Mouse (Mus musculus) forebrain, postnatal 0 days (tissue): ENCODE measurements at regions not wholly inside any gene's neighbourhood (a gene's known extent, or its start where the extent isn't known, plus 50 kb on each side); places are given as distances from the start of the nearest gene placed in this dataset.

ENCODE experiments used
- ATAC-seq: fragments of 200-750 bp; cut with Nextera tagmentation; 2 replicates; pipeline ENCODE4 v1.8.0; 2017; ENCODE audit warnings: mild to moderate bottlenecking, moderate library complexity
- DNase-seq: peaks from one replicate; pipeline ENCODE4 v3.0.0-alpha.2; 2015
- H3K27ac ChIP-seq: fragments of 300-500 bp; sonication (generic); 2 replicates; pipeline ENCODE4 v1.5.1; 2014; ENCODE audit warnings: low read depth, mild to moderate bottlenecking, antibody characterized with exemption, low read length, moderate library complexity, mixed read lengths
- H3K27me3 ChIP-seq: fragments of 300-500 bp; sonication (generic); 2 replicates; pipeline ENCODE4 v1.6.1; 2014; ENCODE audit warnings: mild to moderate bottlenecking, low read length, mixed read lengths; ENCODE audit not compliant: insufficient read depth
- H3K36me3 ChIP-seq: fragments of 300-500 bp; sonication (generic); 2 replicates; pipeline ENCODE4 v1.6.1; 2014; ENCODE audit warnings: mild to moderate bottlenecking, moderate library complexity; ENCODE audit not compliant: insufficient read depth
- H3K4me1 ChIP-seq: fragments of 300-500 bp; sonication (generic); 2 replicates; pipeline ENCODE4 v1.6.1; 2014; ENCODE audit warnings: antibody characterized with exemption; ENCODE audit not compliant: insufficient read depth
- H3K4me2 ChIP-seq: fragments of 300-500 bp; sonication (generic); 2 replicates; pipeline ENCODE4 v1.6.1; 2014; ENCODE audit warnings: low read depth, mild to moderate bottlenecking, moderate library complexity
- H3K4me3 ChIP-seq: fragments of 300-500 bp; sonication (generic); 2 replicates; pipeline ENCODE4 v1.5.1; 2014; ENCODE audit warnings: low read depth, low read length, mixed read lengths
- H3K9ac ChIP-seq: fragments of 300-500 bp; sonication (generic); 2 replicates; pipeline ENCODE4 v1.6.1; 2014; ENCODE audit warnings: mild to moderate bottlenecking
- H3K9me3 ChIP-seq: fragments of 300-500 bp; sonication (generic); 2 replicates; pipeline ENCODE4 v1.6.1; 2016; ENCODE audit warnings: low read length
- CTCF ChIP-seq: sonication (generic); IDR thresholded peaks from 2 replicates; pipeline ENCODE4 v1.5.1; 2016; ENCODE audit warnings: antibody characterized with exemption, control low read depth, low read depth
- WGBS: fragments of 180-500 bp; shearing (Covaris S2); extraction: QIAGEN DNeasy Blood & Tissue Kit; methylation state at CpG from one replicate; pipeline ENCODE4 v1.1.7; 2014; 5-methylcytosine and 5-hydroxymethylcytosine counted together

GRCm38 (mm10) chr8:41964088-41964487, 547.2 kb upstream of the Frg1 start:
- H3K4me2 ChIP-seq = no peak overlapping the region
- DNase-seq (no peak), ATAC-seq (no peak)
- no peaks in the 10 kb centered on the region for H3K9me3 ChIP-seq
- TF ChIP-seq CTCF = no peak
- no peaks in the 10 kb centered on the region for H3K36me3 ChIP-seq
- no peaks in the 10 kb centered on the region for H3K27me3 ChIP-seq
- no peak overlapping the region for H3K9ac ChIP-seq
- H3K4me3 ChIP-seq = no peak overlapping the region
- H3K4me1 ChIP-seq = no peaks in the 10 kb centered on the region
- no peak overlapping the region for H3K27ac ChIP-seq

- no peaks in the 10 kb centered on the region for H3K36me3 ChIP-seq
- DNase-seq (no peak), ATAC-seq (peak; percentile 90; the same call in 1 of the 2 replicates)
- WGBS = 75% methylated on average over 1 of the region's 1 CpGs
- H3K4me2 ChIP-seq = no peak overlapping the region
- no peak overlapping the region for H3K9ac ChIP-seq
- no peaks in the 10 kb centered on the region for H3K27me3 ChIP-seq
- H3K9me3 ChIP-seq = no peaks in the 10 kb centered on the region
- H3K4me3 ChIP-seq = no peak overlapping the region
- no peak overlapping the region for H3K27ac ChIP-seq
- no peaks in the 10 kb centered on the region for H3K4me1 ChIP-seq
- no peak for TF ChIP-seq CTCF
Observed at GRCm38 (mm10) chr8:41956878-41957277, 540.0 kb upstream of the Frg1 start.

DNA sequence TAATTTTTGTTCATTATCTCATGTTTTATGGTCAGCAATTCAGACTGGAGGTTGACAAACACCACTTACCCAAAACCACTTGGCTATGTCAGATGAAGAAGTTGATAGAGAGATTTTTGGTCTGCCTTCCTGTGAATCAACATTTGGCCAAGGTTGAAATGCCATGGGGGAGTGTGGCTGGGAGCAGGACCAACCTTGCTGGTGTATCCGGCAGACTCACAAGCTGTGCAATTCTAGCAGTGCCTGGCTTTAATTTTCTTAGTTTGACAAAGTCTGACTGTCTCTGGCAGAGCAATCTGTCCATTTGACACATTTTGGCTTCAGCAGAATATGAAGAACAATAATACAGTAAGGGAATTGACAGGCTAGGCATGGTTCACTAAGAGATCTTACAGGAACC, 533.9 kb upstream of the Frg1 start:
- H3K27me3 ChIP-seq = no peaks in the 10 kb centered on the region
- no peak overlapping the region for H3K4me3 ChIP-seq
- H3K4me1 ChIP-seq = no peaks in the 10 kb centered on the region
- ATAC-seq (peak; percentile 29; the same call in 1 of the 2 replicates), DNase-seq (peak; percentile 9)
- H3K27ac ChIP-seq = no peak overlapping the region
- H3K36me3 ChIP-seq = no peaks in the 10 kb centered on the region
- no peak overlapping the region for H3K9ac ChIP-seq
- no peaks in the 10 kb centered on the region for H3K9me3 ChIP-seq
- no peak for TF ChIP-seq CTCF
- no peak overlapping the region for H3K4me2 ChIP-seq
- 44% methylated on average over 1 of the region's 1 CpGs for WGBS

- DNase-seq (no peak), ATAC-seq (no peak)
- H3K4me2 ChIP-seq = no peak overlapping the region
- H3K4me3 ChIP-seq = no peak overlapping the region
- WGBS = 84% methylated on average over 4 of the region's 4 CpGs
- H3K9me3 ChIP-seq = no peaks in the 10 kb centered on the region
- H3K9ac ChIP-seq = no peak overlapping the region
- no peaks in the 10 kb centered on the region for H3K27me3 ChIP-seq
- H3K36me3 ChIP-seq = no peaks in the 10 kb centered on the region
- no peaks in the 10 kb centered on the region for H3K4me1 ChIP-seq
- H3K27ac ChIP-seq = no peak overlapping the region
- TF ChIP-seq CTCF = no peak
Observed at GRCm38 (mm10) chr8:41939298-41939697, 522.4 kb upstream of the Frg1 start.

GRCm38 (mm10) chr8:41921106-41921505, 504.2 kb upstream of the Frg1 start:
- TF ChIP-seq CTCF = no peak
- H3K27me3 ChIP-seq = no peaks in the 10 kb centered on the region
- H3K4me1 ChIP-seq = peaks cover 6% of the 10 kb centered on the region
- no peak overlapping the region for H3K4me3 ChIP-seq
- WGBS = 28% methylated on average over 7 of the region's 7 CpGs
- no peak overlapping the region for H3K9ac ChIP-seq
- H3K9me3 ChIP-seq = no peaks in the 10 kb centered on the region
- DNase-seq = peak; percentile 50
- peak overlapping the region; percentile 14; the same call in 1 of the 2 replicates for H3K4me2 ChIP-seq
- H3K27ac ChIP-seq = peak overlapping the region; percentile 5; the same call in 1 of the 2 replicates
- H3K36me3 ChIP-seq = no peaks in the 10 kb centered on the region
- ATAC-seq = peak; percentile 47

DNA sequence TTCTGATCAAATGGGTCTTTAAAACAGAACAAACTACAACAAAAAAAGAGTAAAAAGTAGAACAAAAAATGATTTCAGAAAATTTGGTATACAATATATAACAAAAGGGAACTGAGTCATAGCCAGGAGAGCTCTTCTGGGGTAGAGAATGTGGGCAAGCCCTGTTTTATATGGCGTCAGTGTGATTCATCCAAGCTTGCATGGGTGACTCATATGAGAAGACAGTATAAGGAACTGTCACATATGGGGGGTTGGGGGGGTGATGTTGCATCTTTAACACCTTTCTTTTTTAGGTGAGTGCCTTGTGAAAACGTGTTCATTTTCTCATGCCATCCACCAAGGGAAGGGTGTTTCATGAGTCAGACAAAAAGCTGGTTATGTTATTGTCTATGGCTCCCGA, 503.7 kb upstream of the Frg1 start:
- Histone ChIP-seq H3K9ac (no peak overlapping the region), H3K27me3 (no peaks in the 10 kb centered on the region), H3K27ac (no peak overlapping the region), H3K4me2 (no peak overlapping the region), H3K4me1 (peaks cover 6% of the 10 kb centered on the region), H3K36me3 (no peaks in the 10 kb centered on the region), H3K4me3 (no peak overlapping the region), H3K9me3 (no peaks in the 10 kb centered on the region)
- DNase-seq (no peak), ATAC-seq (no peak)
- WGBS = 83% methylated on average over 3 of the region's 3 CpGs
- TF ChIP-seq CTCF = no peak

DNA sequence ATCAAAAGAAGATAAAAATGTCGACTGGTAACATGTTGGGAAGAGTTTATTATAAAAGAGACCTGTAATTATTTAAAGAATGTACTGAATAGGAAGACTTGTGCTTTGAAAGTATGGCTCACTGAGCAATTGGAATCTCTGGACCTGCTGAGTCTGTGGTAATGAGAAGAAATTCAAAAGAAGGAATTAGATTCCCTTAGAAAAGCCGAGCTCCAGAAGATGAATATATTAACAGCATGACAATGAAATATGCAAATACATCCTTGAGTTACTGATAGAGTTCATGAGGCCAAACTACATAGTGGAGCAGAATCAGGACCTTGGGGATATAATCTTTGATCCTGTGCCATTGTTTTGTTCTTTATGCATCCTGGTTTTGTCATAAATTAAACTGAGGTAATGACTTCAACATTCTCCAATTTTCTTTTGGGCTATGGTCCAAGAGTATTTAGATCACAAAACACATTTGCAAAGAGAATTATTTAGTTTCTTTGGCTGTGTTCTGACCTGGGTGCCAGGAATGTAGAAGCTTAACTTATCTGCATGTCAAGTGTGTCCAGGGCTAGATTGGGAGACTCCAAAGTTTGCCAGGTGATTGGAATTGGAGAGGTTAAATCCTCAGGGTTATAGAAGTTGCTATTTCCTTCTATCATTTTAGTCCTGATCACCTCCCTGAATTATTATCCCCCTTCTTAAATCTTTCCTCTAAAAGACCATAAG, 461.3 kb upstream of the Frg1 start:
- Histone ChIP-seq H3K27me3 (no peaks in the 10 kb centered on the region), H3K4me1 (no peaks in the 10 kb centered on the region), H3K27ac (no peak overlapping the region), H3K9me3 (no peaks in the 10 kb centered on the region), H3K9ac (no peak overlapping the region), H3K4me2 (no peak overlapping the region), H3K36me3 (no peaks in the 10 kb centered on the region), H3K4me3 (no peak overlapping the region)
- WGBS = 4% methylated on average over 2 of the region's 2 CpGs
- peak; percentile 40 for ATAC-seq
- no peak for TF ChIP-seq CTCF
- DNase-seq = no peak
